Mouse (Mus musculus) liver, postnatal 0 days (tissue): ENCODE measurements at regions not wholly inside any gene's neighbourhood (a gene's known extent, or its start where the extent isn't known, plus 50 kb on each side); places are given as distances from the start of the nearest gene placed in this dataset.

ENCODE experiments used
- CTCF ChIP-seq: sonication (generic); IDR thresholded peaks from 2 replicates; pipeline ENCODE4 v1.5.1; 2016; ENCODE audit warnings: antibody characterized with exemption, low read depth
- EP300 ChIP-seq: IDR thresholded peaks from 2 replicates; pipeline ENCODE4 v1.6.1; 2016; ENCODE audit warnings: antibody characterized with exemption, low read depth, mild to moderate bottlenecking

DNA sequence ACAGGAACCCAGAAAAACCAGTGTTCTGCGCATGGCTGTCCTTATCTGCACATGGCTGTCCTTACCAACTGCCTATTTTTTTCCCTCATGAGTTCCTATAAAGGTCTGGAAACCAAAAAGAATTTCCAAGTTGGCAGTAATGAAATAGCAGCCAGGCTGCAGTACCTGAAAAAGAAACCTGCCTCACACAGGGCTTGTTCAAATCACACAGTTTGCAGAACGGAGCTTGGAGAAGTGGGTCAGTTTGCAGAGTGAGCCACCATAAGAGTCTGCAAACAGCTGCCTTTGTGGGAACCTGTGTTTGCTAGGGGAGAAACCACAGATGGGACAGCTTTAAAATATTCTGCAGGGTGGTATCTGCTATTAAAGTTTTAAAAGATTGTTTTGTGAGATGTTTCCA lies 121.0 kb upstream of the Hs3st4 start:
- TF ChIP-seq CTCF, result no peak
- TF ChIP-seq EP300, result no peak
